Mouse (Mus musculus) liver, adult 2 months (tissue): ENCODE data around the gene Coro1a. TPM values are rescaled to one million over a fixed set of nuclear protein-coding genes. Genes with fewer than 3 reads are reported as not detected.

Experiments used
- DNase-seq: peaks from one replicate; pipeline ENCODE4 v3.0.0-alpha.2; 2011; ENCODE audit warnings: low read depth, low spot score; ENCODE audit errors: extremely low read depth
- H3K27ac ChIP-seq: fragments of 200-500 bp; replicated peaks from 2 replicates; pipeline ENCODE4 v1.5.1; 2012; ENCODE audit warnings: low read depth, mild to moderate bottlenecking, control low read depth, inconsistent platforms, low read length; ENCODE audit not compliant: insufficient read depth
- H3K27me3 ChIP-seq: fragments of 200-500 bp; 2 replicates; pipeline ENCODE4 v1.6.1; 2012; ENCODE audit warnings: mild to moderate bottlenecking, moderate library complexity, low read length, inconsistent platforms; ENCODE audit not compliant: control insufficient read depth, insufficient read depth
- H3K36me3 ChIP-seq: fragments of 200-500 bp; 2 replicates; pipeline ENCODE4 v1.6.1; 2012; ENCODE audit warnings: low read length, inconsistent platforms; ENCODE audit not compliant: control insufficient read depth, insufficient read depth
- H3K4me1 ChIP-seq: fragments of 200-500 bp; 2 replicates; pipeline ENCODE4 v1.6.1; 2011; ENCODE audit warnings: low read length; ENCODE audit not compliant: control insufficient read depth, insufficient read depth
- H3K4me3 ChIP-seq: fragments of 200-500 bp; 2 replicates; pipeline ENCODE4 v1.5.1; 2011; ENCODE audit warnings: low read depth, mild to moderate bottlenecking, control low read depth, low read length, moderate library complexity; ENCODE audit not compliant: insufficient read depth
- H3K79me2 ChIP-seq: fragments of 200-500 bp; 2 replicates; pipeline ENCODE4 v1.6.1; 2012; ENCODE audit warnings: inconsistent platforms, mild to moderate bottlenecking, low read length, moderate library complexity; ENCODE audit not compliant: control insufficient read depth, insufficient read depth
- H3K9ac ChIP-seq: fragments of 200-500 bp; 2 replicates; pipeline ENCODE4 v1.6.1; 2012; ENCODE audit warnings: low read depth, mild to moderate bottlenecking, control low read depth, inconsistent platforms, low read length
- CTCF ChIP-seq: fragments of 200-500 bp; IDR thresholded peaks from 2 replicates; pipeline ENCODE4 v1.5.1; 2011; ENCODE audit warnings: low read depth, low read length, control low read depth
- POLR2A ChIP-seq: fragments of 200-500 bp; IDR thresholded peaks from 2 replicates; pipeline ENCODE4 v1.6.1; 2011; ENCODE audit warnings: low read length, control low read depth; ENCODE audit not compliant: insufficient read depth; ENCODE audit errors: extremely low read depth
- WGBS: fragments of 180-500 bp; shearing (Covaris S2); methylation state at CpG from one replicate; pipeline ENCODE4 v1.1.7; 2018; 5-methylcytosine and 5-hydroxymethylcytosine counted together
- polyA plus RNA-seq: library from polyadenylated mRNA; depleted of rRNA; stranded (reverse); fragments of >200 nt; gene quantifications from 2 replicates; pipeline ENCODE4 v1.2.3, GENCODE M21; 2012
- total RNA-seq: library from RNA; depleted of rRNA; stranded (reverse); fragments of >200 nt; gene quantifications from 2 replicates; pipeline ENCODE4 v1.2.3, GENCODE M21; 2014

Coro1a gene
- total and polyA plus RNA-seq, 2 experiments = 7.7 to 22.7 TPM

GRCm38 (mm10) chr7:126717566-126717965 lies 10.0 kb upstream of the Coro1a start:
- no peak overlapping the region for H3K27ac ChIP-seq
- DNase-seq = no peak
- H3K79me2 ChIP-seq = no peaks in the 10 kb centered on the region
- H3K9ac ChIP-seq = no peak overlapping the region
- TF ChIP-seq CTCF (no peak), POLR2A (no peak)
- no peaks in the 10 kb centered on the region for H3K27me3 ChIP-seq
- 90% methylated on average over 3 of the region's 3 CpGs for WGBS
- no peak overlapping the region for H3K4me3 ChIP-seq
- no peaks in the 10 kb centered on the region for H3K4me1 ChIP-seq
- H3K36me3 ChIP-seq = no peaks in the 10 kb centered on the region

GRCm38 (mm10) chr7:126715679-126716078 lies 8.1 kb upstream of the Coro1a start:
- Histone ChIP-seq H3K36me3 (no peaks in the 10 kb centered on the region), H3K79me2 (no peaks in the 10 kb centered on the region), H3K4me1 (no peaks in the 10 kb centered on the region), H3K4me3 (no peak overlapping the region), H3K9ac (no peak overlapping the region), H3K27me3 (no peaks in the 10 kb centered on the region), H3K27ac (no peak overlapping the region)
- TF ChIP-seq POLR2A (no peak), CTCF (no peak)
- DNase-seq = no peak
- WGBS = 85% methylated on average over 4 of the region's 4 CpGs

DNA sequence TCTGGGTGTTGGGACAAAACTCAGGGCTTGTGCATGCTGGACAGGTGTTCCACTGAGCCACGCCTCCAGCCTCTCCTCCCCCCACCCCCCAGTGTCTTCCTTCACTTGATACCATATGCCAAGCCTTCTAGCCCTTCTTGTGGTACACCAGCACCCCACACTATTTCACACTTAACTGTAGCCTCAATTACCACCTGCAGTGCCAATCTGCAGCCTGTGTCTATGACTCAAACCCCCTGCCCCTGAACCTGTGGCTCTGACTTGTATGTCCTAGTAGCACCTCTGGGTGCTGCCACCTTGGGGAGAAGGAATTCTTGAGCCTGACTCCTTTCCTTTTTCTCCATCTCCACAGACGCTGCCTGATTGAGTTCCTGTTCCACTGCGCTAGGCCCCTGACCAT lies 4.3 kb upstream of the Coro1a start:
- no peak overlapping the region for H3K4me3 ChIP-seq
- DNase-seq = no peak
- H3K27me3 ChIP-seq = no peaks in the 10 kb centered on the region
- H3K27ac ChIP-seq = no peak overlapping the region
- no peak overlapping the region for H3K9ac ChIP-seq
- no peak for TF ChIP-seq POLR2A
- TF ChIP-seq CTCF = no peak
- H3K79me2 ChIP-seq = no peaks in the 10 kb centered on the region
- no peaks in the 10 kb centered on the region for H3K36me3 ChIP-seq
- WGBS = 89% methylated on average over 3 of the region's 3 CpGs
- H3K4me1 ChIP-seq = no peaks in the 10 kb centered on the region

DNA sequence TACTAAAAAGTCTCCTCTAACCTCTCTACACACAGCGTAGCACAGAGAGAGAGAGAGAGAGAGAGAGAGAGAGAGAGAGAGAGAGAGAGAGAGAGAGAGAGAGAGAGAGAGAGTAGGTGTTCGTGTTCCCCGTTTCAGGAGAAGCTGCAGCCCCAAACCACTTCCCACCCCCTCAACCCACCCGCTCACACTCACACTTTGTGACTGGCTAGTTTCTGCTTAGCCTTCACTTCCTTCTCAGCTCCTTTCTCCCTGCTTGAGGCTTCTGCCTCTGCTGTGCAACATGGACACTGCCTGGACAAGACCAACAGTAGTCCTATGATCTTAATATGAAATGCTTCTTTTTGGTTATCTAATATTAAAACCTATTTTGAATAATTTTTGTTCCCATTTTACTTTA lies 2.7 kb upstream of the Coro1a start:
- H3K79me2 ChIP-seq = no peaks in the 10 kb centered on the region
- TF ChIP-seq POLR2A = no peak
- no peaks in the 10 kb centered on the region for H3K36me3 ChIP-seq
- H3K27me3 ChIP-seq = no peaks in the 10 kb centered on the region
- H3K9ac ChIP-seq = no peak overlapping the region
- no peak for DNase-seq
- no peaks in the 10 kb centered on the region for H3K4me1 ChIP-seq
- H3K27ac ChIP-seq = no peak overlapping the region
- WGBS = 77% methylated on average over 4 of the region's 4 CpGs
- no peak overlapping the region for H3K4me3 ChIP-seq

DNA sequence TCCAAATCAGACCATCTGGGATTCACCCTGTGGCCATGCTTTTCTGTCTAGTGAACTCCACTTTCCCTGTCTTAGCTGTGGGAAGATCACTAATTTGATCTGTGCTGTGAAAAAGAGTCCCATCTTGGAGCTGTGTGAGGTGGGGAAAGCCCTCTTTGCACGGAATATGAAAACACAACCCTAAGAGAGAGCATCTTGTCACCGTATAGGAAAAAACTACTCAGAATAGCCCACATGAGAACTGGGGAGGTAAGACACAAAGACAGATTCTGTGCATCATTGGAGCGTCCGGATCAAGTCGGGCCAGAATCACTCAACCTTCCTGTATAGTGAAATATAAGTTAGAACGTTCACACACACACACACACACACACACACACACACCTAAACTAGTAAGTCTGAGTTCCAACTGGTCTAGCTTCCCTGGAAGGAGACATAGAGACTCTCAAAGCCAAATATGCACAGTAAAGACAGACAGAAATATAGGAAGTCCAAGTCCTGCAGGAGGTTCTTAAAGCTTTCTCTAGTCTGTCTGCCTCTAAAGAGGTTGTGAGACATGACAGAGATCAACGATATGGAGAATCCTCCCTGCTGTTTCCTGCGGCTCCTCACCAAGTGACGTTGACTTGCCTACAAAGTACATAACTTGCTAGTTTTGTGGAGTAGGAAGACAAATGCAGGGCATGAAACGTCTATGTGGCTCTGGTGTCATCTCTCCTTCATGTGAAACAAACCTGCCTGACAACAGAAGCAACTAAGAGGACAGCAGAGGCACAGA lies 777 bp upstream of the Coro1a start:
- H3K4me1 ChIP-seq = no peaks in the 10 kb centered on the region
- no peak for DNase-seq
- H3K27ac ChIP-seq = no peak overlapping the region
- H3K79me2 ChIP-seq = no peaks in the 10 kb centered on the region
- H3K36me3 ChIP-seq = no peaks in the 10 kb centered on the region
- TF ChIP-seq POLR2A = no peak
- no peak for TF ChIP-seq CTCF
- H3K27me3 ChIP-seq = peaks cover 8% of the 10 kb centered on the region; the same call in 1 of the 2 replicates
- no peak overlapping the region for H3K4me3 ChIP-seq
- no peak overlapping the region for H3K9ac ChIP-seq
- 83% methylated on average over 10 of the region's 10 CpGs for WGBS
